Mouse (Mus musculus) kidney, embryonic 14.5 days (tissue): ENCODE measurements around the gene Pdpr. TPM values are rescaled to one million over a fixed set of nuclear protein-coding genes. Genes with fewer than 3 reads are reported as not detected.
"Not testable (repeated sequence)": the region's sequence is repeated elsewhere in the genome, so short reads cannot be mapped to it uniquely, and the experiment has no call there.

Experiments used
- ATAC-seq: fragments of 200-750 bp; cut with Nextera tagmentation; 2 replicates; pipeline ENCODE4 v1.8.0; 2017; ENCODE audit warnings: moderate number of reproducible peaks, mild to moderate bottlenecking, moderate TSS enrichment, moderate library complexity; ENCODE audit not compliant: low FRiP score, low TSS enrichment
- H3K27ac ChIP-seq: fragments of 300-500 bp; sonication (generic); 2 replicates; pipeline ENCODE4 v1.5.1; 2014; ENCODE audit warnings: low read depth, mild to moderate bottlenecking, low read length, moderate library complexity, mixed read lengths
- H3K27me3 ChIP-seq: fragments of 300-500 bp; sonication (generic); 2 replicates; pipeline ENCODE4 v1.6.1; 2014; ENCODE audit warnings: mild to moderate bottlenecking, low read length; ENCODE audit not compliant: control insufficient read depth, insufficient read depth
- H3K36me3 ChIP-seq: fragments of 300-500 bp; sonication (generic); 2 replicates; pipeline ENCODE4 v1.6.1; 2014; ENCODE audit warnings: low read length, mixed read lengths; ENCODE audit not compliant: control insufficient read depth, insufficient read depth
- H3K4me1 ChIP-seq: fragments of 300-500 bp; sonication (generic); 2 replicates; pipeline ENCODE4 v1.6.1; 2014; ENCODE audit warnings: low read length, mixed read lengths; ENCODE audit not compliant: control insufficient read depth, insufficient read depth
- H3K4me2 ChIP-seq: fragments of 300-500 bp; sonication (generic); replicated peaks from 2 replicates; pipeline ENCODE4 v1.6.1; 2014; ENCODE audit warnings: low read depth, mild to moderate bottlenecking, low read length
- H3K4me3 ChIP-seq: fragments of 300-500 bp; sonication (generic); 2 replicates; pipeline ENCODE4 v1.5.1; 2014; ENCODE audit warnings: mild to moderate bottlenecking, low read length
- H3K9ac ChIP-seq: fragments of 300-500 bp; sonication (generic); 2 replicates; pipeline ENCODE4 v1.6.1; 2014; ENCODE audit warnings: low read depth, mild to moderate bottlenecking, low read length, moderate library complexity
- H3K9me3 ChIP-seq: fragments of 300-500 bp; sonication (generic); 2 replicates; pipeline ENCODE4 v1.6.1; 2016; ENCODE audit warnings: low read length; ENCODE audit not compliant: control insufficient read depth
- WGBS: fragments of 180-500 bp; shearing (Covaris S2); extraction: QIAGEN DNeasy Blood & Tissue Kit; methylation state at CpG from one replicate; pipeline ENCODE4 v1.1.7; 2014; 5-methylcytosine and 5-hydroxymethylcytosine counted together
- polyA plus RNA-seq: library from polyadenylated mRNA; unstranded; fragments of >200 nt; fragmentation: Nextera tagmentation; extraction: Ambion mirVana; gene quantifications from 2 replicates; pipeline ENCODE4 v1.2.1, GENCODE M21; 2014

Pdpr gene
- polyA plus RNA-seq, 1 experiment from 2014 or later: 8.6 TPM

GRCm38 (mm10) chr8:111119481-111119880, 25.1 kb downstream of the Pdpr start:
- H3K9me3 ChIP-seq: no peaks in the 10 kb centered on the region
- 94% methylated on average over 3 of the region's 3 CpGs for WGBS

GRCm38 (mm10) chr8:111130756-111131155, 36.3 kb downstream of the Pdpr start:
- Histone ChIP-seq H3K36me3 (peaks cover 64% of the 10 kb centered on the region), H3K9me3 (no peaks in the 10 kb centered on the region), H3K27ac (no peak overlapping the region), H3K9ac (no peak overlapping the region), H3K4me3 (no peak overlapping the region), H3K4me1 (no peaks in the 10 kb centered on the region), H3K4me2 (no peak overlapping the region), H3K27me3 (no peaks in the 10 kb centered on the region)
- WGBS: 95% methylated on average over 2 of the region's 2 CpGs
- ATAC-seq: no peak

More at GRCm38 (mm10) chr8:111119481-111119880, 25.1 kb downstream of the Pdpr start:
- no peak overlapping the region for H3K27ac ChIP-seq
- peaks cover 55% of the 10 kb centered on the region for H3K36me3 ChIP-seq
- no peaks in the 10 kb centered on the region for H3K27me3 ChIP-seq
- no peak for ATAC-seq
- no peak overlapping the region for H3K4me2 ChIP-seq
- no peaks in the 10 kb centered on the region for H3K4me1 ChIP-seq
- no peak overlapping the region for H3K9ac ChIP-seq
- H3K4me3 ChIP-seq: no peak overlapping the region

GRCm38 (mm10) chr8:111142521-111142920, 48.1 kb downstream of the Pdpr start:
- H3K9ac ChIP-seq: no peak overlapping the region
- H3K9me3 ChIP-seq: no peaks in the 10 kb centered on the region
- ATAC-seq: no peak

GRCm38 (mm10) chr8:111144901-111145459, 50.5 kb downstream of the Pdpr start:
- H3K4me1 ChIP-seq, H3K27me3 ChIP-seq, H3K36me3 ChIP-seq, H3K27ac ChIP-seq, H3K9me3 ChIP-seq: not testable (repeated sequence)
- Histone ChIP-seq H3K4me3 (peak overlapping the region; percentile 65), H3K4me2 (peak overlapping the region; percentile 65), H3K9ac (peak overlapping the region; percentile 63)
- ATAC-seq: peak; percentile 75; the same call in 1 of the 2 replicates
- under 1% methylated on average over 33 of the region's 63 CpGs for WGBS

More at GRCm38 (mm10) chr8:111142521-111142920, 48.1 kb downstream of the Pdpr start:
- 0 out of 2 replicates have a peak, but pooled peaks cover 4% of the 10 kb centered on the region for H3K4me1 ChIP-seq
- H3K27ac ChIP-seq: no peak overlapping the region
- no peak overlapping the region for H3K4me2 ChIP-seq
- no peak overlapping the region for H3K4me3 ChIP-seq
- peaks cover 15% of the 10 kb centered on the region; the same call in 1 of the 2 replicates for H3K36me3 ChIP-seq
- H3K27me3 ChIP-seq: no peaks in the 10 kb centered on the region

DNA sequence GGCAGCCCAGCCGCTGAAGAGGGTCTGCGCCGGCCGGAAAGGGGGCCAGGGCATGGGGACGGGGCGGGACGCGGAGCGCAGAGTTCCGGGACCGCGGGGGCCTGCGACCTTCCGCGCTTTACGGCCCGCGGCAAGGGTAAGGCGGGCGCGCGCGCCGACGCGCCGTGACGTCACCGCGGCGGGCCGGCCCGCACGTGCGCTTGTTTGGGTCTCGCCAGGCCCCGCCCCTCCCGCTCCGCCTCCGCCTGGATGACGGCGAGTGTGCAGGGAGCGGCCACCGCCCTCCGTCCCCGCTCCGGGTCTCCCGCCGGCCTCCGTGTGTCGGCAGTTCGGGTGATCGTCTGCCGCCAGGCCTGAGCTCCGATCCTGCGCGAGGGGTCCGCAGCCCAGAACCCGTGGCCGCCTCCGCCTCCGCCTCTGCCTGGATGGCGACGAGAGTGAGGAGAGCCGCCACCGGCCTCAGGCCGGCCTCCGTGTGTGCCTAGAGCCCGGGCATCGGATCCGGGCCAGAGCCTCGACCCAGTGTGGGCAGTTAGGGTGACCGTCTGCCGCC, 51.1 kb downstream of the Pdpr start:
- Histone ChIP-seq H3K9ac (peak overlapping the region; percentile 68), H3K4me2 (peak overlapping the region; percentile 79), H3K4me3 (peak overlapping the region; percentile 65)
- H3K36me3 ChIP-seq, H3K27me3 ChIP-seq, H3K4me1 ChIP-seq, H3K27ac ChIP-seq, H3K9me3 ChIP-seq: not testable (repeated sequence)
- peak; percentile 96 for ATAC-seq
- WGBS: under 1% methylated on average over 61 of the region's 74 CpGs

GRCm38 (mm10) chr8:111155721-111156436, 61.4 kb downstream of the Pdpr start:
- H3K27me3 ChIP-seq: no peaks in the 10 kb centered on the region
- no peak for ATAC-seq
- no peak overlapping the region for H3K4me3 ChIP-seq
- H3K27ac ChIP-seq: no peak overlapping the region
- peaks cover 59% of the 10 kb centered on the region for H3K36me3 ChIP-seq
- H3K4me2 ChIP-seq: no peak overlapping the region
- 88% methylated on average over 8 of the region's 8 CpGs for WGBS
- H3K4me1 ChIP-seq: no peaks in the 10 kb centered on the region
- no peaks in the 10 kb centered on the region for H3K9me3 ChIP-seq
- H3K9ac ChIP-seq: no peak overlapping the region

GRCm38 (mm10) chr8:111157617-111158016, 63.2 kb downstream of the Pdpr start:
- no peak overlapping the region for H3K4me3 ChIP-seq
- no peaks in the 10 kb centered on the region for H3K4me1 ChIP-seq
- WGBS: 52% methylated on average over 14 of the region's 14 CpGs
- no peak overlapping the region for H3K4me2 ChIP-seq
- H3K9me3 ChIP-seq: no peaks in the 10 kb centered on the region
- H3K36me3 ChIP-seq: peaks cover 75% of the 10 kb centered on the region
- ATAC-seq: peak; percentile 75; the same call in 1 of the 2 replicates
- H3K27ac ChIP-seq: no peak overlapping the region
- no peaks in the 10 kb centered on the region for H3K27me3 ChIP-seq
- no peak overlapping the region for H3K9ac ChIP-seq

DNA sequence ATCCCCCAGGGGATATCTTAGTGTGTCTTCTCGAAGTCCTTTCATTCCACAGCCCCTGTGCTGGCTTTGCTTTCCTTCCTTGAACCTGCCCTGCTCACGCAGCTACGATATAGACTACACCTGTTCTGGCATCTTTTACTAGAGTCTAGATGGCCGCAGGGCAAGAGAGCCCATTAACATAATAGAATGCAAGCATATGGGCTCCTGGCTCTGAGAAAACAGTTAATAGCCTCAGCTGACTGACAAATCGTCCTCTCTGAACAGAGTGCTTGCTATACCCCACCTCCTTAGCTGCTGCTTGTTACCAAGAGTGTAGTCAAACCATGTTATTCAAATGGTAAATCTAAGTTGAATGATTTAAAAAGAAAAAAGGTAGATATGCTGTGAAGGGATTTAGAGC, 77.2 kb downstream of the Pdpr start:
- Histone ChIP-seq H3K9me3 (no peaks in the 10 kb centered on the region), H3K4me3 (no peak overlapping the region), H3K27me3 (no peaks in the 10 kb centered on the region), H3K27ac (no peak overlapping the region), H3K9ac (no peak overlapping the region), H3K36me3 (peaks cover 79% of the 10 kb centered on the region), H3K4me2 (no peak overlapping the region), H3K4me1 (no peaks in the 10 kb centered on the region)
- no peak for ATAC-seq
- WGBS: 89% methylated on average over 5 of the region's 5 CpGs

GRCm38 (mm10) chr8:111185472-111185947, 91.1 kb downstream of the Pdpr start:
- peaks cover 55% of the 10 kb centered on the region for H3K36me3 ChIP-seq
- H3K27me3 ChIP-seq: no peaks in the 10 kb centered on the region
- no peaks in the 10 kb centered on the region for H3K4me1 ChIP-seq
- no peak overlapping the region for H3K4me3 ChIP-seq
- no peaks in the 10 kb centered on the region for H3K9me3 ChIP-seq
- no peak overlapping the region for H3K27ac ChIP-seq
- no peak overlapping the region for H3K9ac ChIP-seq
- ATAC-seq: no peak
- 91% methylated on average over 4 of the region's 4 CpGs for WGBS
- no peak overlapping the region for H3K4me2 ChIP-seq
